Mouse (Mus musculus) heart, embryonic 14.5 days (tissue): ENCODE results near the gene Ccr6. TPM values are rescaled to one million over a fixed set of nuclear protein-coding genes. Genes with fewer than 3 reads are reported as not detected.
A peak's percentile ranks its signal among the peaks of the same experiment; 100 is the strongest.

Experiments used
- ATAC-seq: fragments of 200-750 bp; cut with Nextera tagmentation; 2 replicates; pipeline ENCODE4 v1.8.0; 2017; ENCODE audit warnings: low read depth, moderate TSS enrichment; ENCODE audit not compliant: insufficient number of reproducible peaks, insufficient read depth, low FRiP score
- H3K27ac ChIP-seq, 2 experiments: fragments of 200-500 bp in 1 of 2; fragments of 300-500 bp in 1 of 2; sonication (generic) in 1 of 2; replicated peaks in 1 of 2; 2 replicates each; pipeline ENCODE4 v1.5.1; 2012 to 2014; ENCODE audit warnings: low read depth in 2 of 2, low read length in 2 of 2, control low read depth in 1 of 2, mild to moderate bottlenecking in 1 of 2, mixed read lengths in 1 of 2; ENCODE audit not compliant: control insufficient read depth in 1 of 2, insufficient read depth in 1 of 2
- H3K27me3 ChIP-seq: fragments of 300-500 bp; sonication (generic); 2 replicates; pipeline ENCODE4 v1.6.1; 2014; ENCODE audit warnings: mild to moderate bottlenecking, low read length, control low read depth; ENCODE audit not compliant: control insufficient read depth, insufficient read depth
- H3K36me3 ChIP-seq: fragments of 300-500 bp; sonication (generic); 2 replicates; pipeline ENCODE4 v1.6.1; 2014; ENCODE audit warnings: mild to moderate bottlenecking, control low read depth, low read length, mixed read lengths; ENCODE audit not compliant: control insufficient read depth, insufficient read depth
- H3K4me1 ChIP-seq, 2 experiments: fragments of 200-500 bp in 1 of 2; fragments of 300-500 bp in 1 of 2; sonication (generic) in 1 of 2; 2 replicates each; pipeline ENCODE4 v1.6.1; 2012 to 2014; ENCODE audit warnings: low read length in 2 of 2, control low read depth in 1 of 2, mixed read lengths in 1 of 2; ENCODE audit not compliant: control insufficient read depth in 2 of 2, insufficient read depth in 2 of 2
- H3K4me2 ChIP-seq: fragments of 300-500 bp; sonication (generic); 2 replicates; pipeline ENCODE4 v1.6.1; 2014; ENCODE audit warnings: mild to moderate bottlenecking, low read length
- H3K4me3 ChIP-seq, 2 experiments: fragments of 200-500 bp in 1 of 2; fragments of 300-500 bp in 1 of 2; sonication (generic) in 1 of 2; 2 replicates each; pipeline ENCODE4 v1.5.1; 2012 to 2014; ENCODE audit warnings: low read length in 2 of 2, mild to moderate bottlenecking in 2 of 2, control low read depth in 1 of 2, low read depth in 1 of 2, moderate library complexity in 1 of 2; ENCODE audit not compliant: control insufficient read depth in 1 of 2, insufficient read depth in 1 of 2
- H3K9ac ChIP-seq: fragments of 300-500 bp; sonication (generic); 2 replicates; pipeline ENCODE4 v1.6.1; 2014; ENCODE audit warnings: mild to moderate bottlenecking, low read length
- H3K9me3 ChIP-seq: fragments of 300-500 bp; sonication (generic); 2 replicates; pipeline ENCODE4 v1.6.1; 2016; ENCODE audit warnings: low read length, control low read depth; ENCODE audit not compliant: control insufficient read depth
- WGBS: fragments of 180-500 bp; shearing (Covaris S2); extraction: QIAGEN DNeasy Blood & Tissue Kit; methylation state at CpG from one replicate; pipeline ENCODE4 v1.1.7; 2014; 5-methylcytosine and 5-hydroxymethylcytosine counted together
- polyA plus RNA-seq: library from polyadenylated mRNA; unstranded; fragments of >200 nt; fragmentation: Nextera tagmentation; extraction: Ambion mirVana; gene quantifications from 2 replicates; pipeline ENCODE4 v1.2.1, GENCODE M21; 2014

Gene Ccr6
- polyA plus RNA-seq, 1 experiment from 2014 or later: not detected

GRCm38 (mm10) chr17:8283526-8284253 lies 47.8 kb downstream of the Ccr6 start:
- WGBS: under 1% methylated on average over 77 of the region's 77 CpGs

GRCm38 (mm10) chr17:8284254-8284661 lies 48.4 kb downstream of the Ccr6 start:
- 0% methylated on average over 32 of the region's 32 CpGs for WGBS
- Histone ChIP-seq H3K4me3 (peak overlapping the region; percentile 86 to 87), H3K9me3 (no peaks in the 10 kb centered on the region), H3K36me3 (peaks cover 3% of the 10 kb centered on the region; the same call in 1 of the 2 replicates), H3K27ac (peak overlapping the region; percentile 87 to 97), H3K4me1 (peaks cover 9 to 13% of the 10 kb centered on the region in 2 experiments), H3K9ac (peak overlapping the region; percentile 91), H3K4me2 (peak overlapping the region; percentile 97), H3K27me3 (no peaks in the 10 kb centered on the region)
- peak; percentile 2 for ATAC-seq

More at GRCm38 (mm10) chr17:8283526-8284253, 47.8 kb downstream of the Ccr6 start:
- H3K27ac ChIP-seq: peak overlapping the region; percentile 97 to 100
- H3K27me3 ChIP-seq: no peaks in the 10 kb centered on the region
- H3K36me3 ChIP-seq: 0 out of 2 replicates have a peak, but pooled peaks cover 2% of the 10 kb centered on the region
- peak overlapping the region; percentile 97 for H3K4me2 ChIP-seq
- peak overlapping the region; percentile 91 for H3K9ac ChIP-seq
- peaks cover 9 to 13% of the 10 kb centered on the region in 2 experiments for H3K4me1 ChIP-seq
- no peaks in the 10 kb centered on the region for H3K9me3 ChIP-seq
- peak overlapping the region; percentile 86 to 87 for H3K4me3 ChIP-seq
- ATAC-seq: peak; percentile 96

- peak overlapping the region; percentile 86 to 87 for H3K4me3 ChIP-seq
- H3K4me2 ChIP-seq: peak overlapping the region; percentile 97
- no peaks in the 10 kb centered on the region for H3K9me3 ChIP-seq
- peaks cover 9 to 13% of the 10 kb centered on the region in 2 experiments for H3K4me1 ChIP-seq
- peaks cover 8% of the 10 kb centered on the region; the same call in 1 of the 2 replicates for H3K36me3 ChIP-seq
- no peak overlapping the region for H3K27ac ChIP-seq
- no peaks in the 10 kb centered on the region for H3K27me3 ChIP-seq
- H3K9ac ChIP-seq: peak overlapping the region; percentile 91
- 45% methylated on average over 8 of the region's 8 CpGs for WGBS
- no peak for ATAC-seq
These were observed 49.2 kb downstream of the Ccr6 start for GRCm38 (mm10) chr17:8285056-8285455.

- Histone ChIP-seq H3K4me2 (no peak overlapping the region), H3K27me3 (no peaks in the 10 kb centered on the region), H3K4me3 (no peak overlapping the region), H3K4me1 (peaks cover 9 to 13% of the 10 kb centered on the region in 2 experiments), H3K9ac (no peak overlapping the region), H3K27ac (no peak overlapping the region), H3K9me3 (no peaks in the 10 kb centered on the region), H3K36me3 (peaks cover 14% of the 10 kb centered on the region; the same call in 1 of the 2 replicates)
- ATAC-seq: no peak
- 88% methylated on average over 4 of the region's 4 CpGs for WGBS
These were observed 51.1 kb downstream of the Ccr6 start for GRCm38 (mm10) chr17:8286987-8287386.

- Histone ChIP-seq H3K9me3 (no peaks in the 10 kb centered on the region), H3K27ac (no peak overlapping the region), H3K27me3 (no peaks in the 10 kb centered on the region), H3K9ac (no peak overlapping the region), H3K4me1 (peaks cover under 1% of the 10 kb centered on the region in 2 experiments), H3K4me2 (no peak overlapping the region), H3K36me3 (peaks cover 30% of the 10 kb centered on the region), H3K4me3 (no peak overlapping the region)
- WGBS: 87% methylated on average over 3 of the region's 3 CpGs
- ATAC-seq: no peak
These were observed 54.3 kb downstream of the Ccr6 start for GRCm38 (mm10) chr17:8289993-8290679.

- H3K9ac ChIP-seq: no peak overlapping the region
- no peak for ATAC-seq
- no peak overlapping the region for H3K4me3 ChIP-seq
- no peak overlapping the region for H3K4me2 ChIP-seq
- no peak overlapping the region for H3K27ac ChIP-seq
- no peaks in the 10 kb centered on the region for H3K4me1 ChIP-seq
- no peaks in the 10 kb centered on the region for H3K27me3 ChIP-seq
- no peaks in the 10 kb centered on the region for H3K9me3 ChIP-seq
- H3K36me3 ChIP-seq: peaks cover 36% of the 10 kb centered on the region
These were observed 54.9 kb downstream of the Ccr6 start for GRCm38 (mm10) chr17:8290736-8291135.

GRCm38 (mm10) chr17:8295825-8296224 lies 60.0 kb downstream of the Ccr6 start:
- Histone ChIP-seq H3K9ac (no peak overlapping the region), H3K36me3 (peaks cover 37% of the 10 kb centered on the region), H3K4me2 (no peak overlapping the region)

More at GRCm38 (mm10) chr17:8295825-8296224, 60.0 kb downstream of the Ccr6 start:
- Histone ChIP-seq H3K9me3 (no peaks in the 10 kb centered on the region), H3K4me1 (no peaks in the 10 kb centered on the region), H3K27ac (no peak overlapping the region), H3K27me3 (no peaks in the 10 kb centered on the region), H3K4me3 (no peak overlapping the region)
- ATAC-seq: no peak
